Mouse (Mus musculus) heart, adult 2 months (tissue): ENCODE measurements around the gene Mapk1. TPM values are rescaled to one million over a fixed set of nuclear protein-coding genes. Genes with fewer than 3 reads are reported as not detected.

Source experiments
- DNase-seq, 2 experiments: peaks; one replicate each; pipeline ENCODE4 v3.0.0; 2021
- H3K27ac ChIP-seq: fragments of 200-600 bp; 2 replicates; pipeline ENCODE4 v1.8.1; 2022
- H3K27me3 ChIP-seq: fragments of 200-500 bp; 2 replicates; pipeline ENCODE4 v1.6.1; 2012; ENCODE audit warnings: mild to moderate bottlenecking, low read length, inconsistent platforms, mixed read lengths; ENCODE audit not compliant: control insufficient read depth, insufficient read depth
- H3K36me3 ChIP-seq: fragments of 200-500 bp; 2 replicates; pipeline ENCODE4 v1.6.1; 2012; ENCODE audit warnings: low read length, inconsistent platforms; ENCODE audit not compliant: control insufficient read depth, insufficient read depth
- H3K4me1 ChIP-seq: fragments of 200-500 bp; 2 replicates; pipeline ENCODE4 v1.6.1; 2011; ENCODE audit warnings: low read length; ENCODE audit not compliant: control insufficient read depth, insufficient read depth
- H3K4me3 ChIP-seq: fragments of 200-600 bp; 2 replicates; pipeline ENCODE4 v1.8.1; 2022
- H3K79me2 ChIP-seq: fragments of 200-500 bp; replicated peaks from 2 replicates; pipeline ENCODE4 v1.6.1; 2012; ENCODE audit warnings: mild to moderate bottlenecking, inconsistent platforms, low read length, moderate library complexity, mixed read lengths; ENCODE audit not compliant: control insufficient read depth, insufficient read depth
- H3K9ac ChIP-seq: fragments of 200-500 bp; 2 replicates; pipeline ENCODE4 v1.6.1; 2012; ENCODE audit warnings: low read depth, mild to moderate bottlenecking, control low read depth, inconsistent platforms, low read length, mixed read lengths
- CTCF ChIP-seq: fragments of 200-600 bp; IDR thresholded peaks from 2 replicates; pipeline ENCODE4 v1.8.1; 2022; ENCODE audit warnings: antibody characterized with exemption, mild to moderate bottlenecking, moderate library complexity
- EP300 ChIP-seq: fragments of 200-500 bp; IDR thresholded peaks from 2 replicates; pipeline ENCODE4 v1.6.1; 2011; ENCODE audit warnings: low read depth, low read length, control low read depth; ENCODE audit not compliant: insufficient read depth
- POLR2A ChIP-seq: fragments of 200-500 bp; IDR thresholded peaks from 2 replicates; pipeline ENCODE4 v1.6.1; 2011; ENCODE audit warnings: mild to moderate bottlenecking, low read depth, low read length, control low read depth; ENCODE audit not compliant: insufficient read depth
- WGBS: fragments of 180-500 bp; shearing (Covaris S2); methylation state at CpG from one replicate; pipeline ENCODE4 v1.1.7; 2018; 5-methylcytosine and 5-hydroxymethylcytosine counted together
- intact Hi-C: fragments of 180-260 bp; cut with DNase I; formaldehyde crosslinking; loops from one replicate; pipeline ENCODE4 v1.15.1; 2025
- polyA plus RNA-seq: library from polyadenylated mRNA; depleted of rRNA; stranded (reverse); fragments of >200 nt; gene quantifications from 2 replicates; pipeline ENCODE4 v1.2.3, GENCODE M21; 2012
- total RNA-seq, 2 experiments: library from RNA; stranded (reverse); gene quantifications; 2 replicates each; pipeline ENCODE4 v1.2.3; 2021

The Mapk1 gene
- total and polyA plus RNA-seq, 3 experiments: 56.2 to 115 (median 103) TPM

DNA sequence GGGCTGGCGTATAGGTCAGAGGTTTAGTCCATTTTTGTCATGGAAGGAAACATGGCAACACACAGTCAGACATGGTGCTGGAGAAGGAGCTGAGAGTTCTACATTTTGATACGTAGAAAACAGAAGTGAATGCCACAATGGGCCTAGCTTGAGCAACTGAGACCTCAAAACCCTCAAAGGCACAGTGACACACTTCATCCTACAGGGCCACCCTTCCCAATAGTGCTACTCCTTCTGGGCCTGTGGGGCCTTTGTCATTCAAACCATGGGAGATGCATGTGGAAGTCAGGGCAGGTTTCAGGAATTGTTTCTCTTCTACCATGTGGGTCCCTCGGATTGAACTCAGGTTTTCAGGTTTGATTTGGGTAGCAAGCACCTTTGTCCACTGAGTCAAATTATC is 17.9 kb downstream of the Mapk1 start:
- DNase-seq: no peak
- no peaks in the 10 kb centered on the region for H3K27me3 ChIP-seq
- WGBS: 81% methylated on average over 3 of the region's 3 CpGs
- no peak overlapping the region for H3K4me3 ChIP-seq
- peaks cover 17% of the 10 kb centered on the region for H3K79me2 ChIP-seq
- no peak overlapping the region for H3K27ac ChIP-seq
- H3K9ac ChIP-seq: no peak overlapping the region
- TF ChIP-seq EP300: no peak
- TF ChIP-seq POLR2A: no peak
- no peak for TF ChIP-seq CTCF
- peaks cover 4% of the 10 kb centered on the region for H3K4me1 ChIP-seq
- intact Hi-C loops: no loop called here
- H3K36me3 ChIP-seq: peaks cover 1% of the 10 kb centered on the region

- intact Hi-C loops: no loop called here
- 19% methylated on average over 1 of the region's 1 CpGs for WGBS
- DNase-seq: no peak
- Histone ChIP-seq H3K27ac (no peak overlapping the region), H3K9ac (no peak overlapping the region), H3K4me1 (peaks cover 2% of the 10 kb centered on the region), H3K4me3 (no peak overlapping the region), H3K27me3 (no peaks in the 10 kb centered on the region), H3K79me2 (peaks cover 7% of the 10 kb centered on the region), H3K36me3 (peaks cover 5% of the 10 kb centered on the region)
- TF ChIP-seq POLR2A: no peak
- TF ChIP-seq CTCF: no peak
- no peak for TF ChIP-seq EP300
Measured at GRCm38 (mm10) chr16:17007070-17007469, 23.9 kb downstream of the Mapk1 start.

DNA sequence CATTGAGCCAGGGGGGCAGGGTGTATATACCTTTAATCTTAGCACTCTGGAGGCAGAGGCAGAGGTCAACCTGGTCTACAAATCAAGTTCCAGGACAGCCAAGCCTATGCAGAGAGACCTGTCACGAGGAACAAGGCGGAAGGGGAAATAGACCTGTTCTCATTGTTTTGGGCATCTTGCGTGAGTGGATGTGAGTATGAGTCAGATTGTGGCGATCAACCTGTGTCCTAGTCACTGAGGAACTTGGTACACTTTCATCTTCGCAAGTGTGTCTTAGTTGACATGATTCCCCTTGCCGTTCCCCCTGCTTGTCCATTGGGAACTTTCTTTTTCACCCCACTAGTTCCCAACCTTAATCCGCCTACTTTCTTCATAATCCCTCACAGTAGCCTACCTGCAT is 26.9 kb downstream of the Mapk1 start:
- TF ChIP-seq EP300 (no peak), POLR2A (no peak), CTCF (no peak)
- DNase-seq: no peak
- Histone ChIP-seq H3K27ac (no peak overlapping the region), H3K36me3 (peaks cover 8% of the 10 kb centered on the region), H3K27me3 (no peaks in the 10 kb centered on the region), H3K9ac (no peak overlapping the region), H3K4me1 (peaks cover 5% of the 10 kb centered on the region), H3K79me2 (peaks cover 6% of the 10 kb centered on the region), H3K4me3 (no peak overlapping the region)
- WGBS: 89% methylated on average over 7 of the region's 7 CpGs
- intact Hi-C loops: no loop called here

DNA sequence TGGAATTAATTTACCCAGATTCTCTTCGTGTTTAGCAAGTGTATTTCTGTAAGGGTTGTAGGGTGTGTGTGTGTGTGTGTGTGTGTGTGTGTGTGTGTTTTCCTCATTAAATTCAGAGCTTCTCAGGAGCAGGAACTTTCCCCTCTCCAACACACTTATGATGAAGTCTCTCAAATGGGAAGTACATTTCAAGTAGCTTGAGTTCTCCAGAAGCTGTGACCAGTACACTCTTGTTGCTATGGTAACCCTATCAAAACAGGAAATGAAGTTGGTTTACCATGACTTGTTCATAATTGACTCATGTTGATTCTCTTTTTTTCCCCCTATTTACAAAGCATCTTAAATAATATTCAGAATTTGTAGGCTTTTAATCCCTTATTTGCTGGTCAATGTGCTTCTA is 29.4 kb downstream of the Mapk1 start:
- peaks cover 4% of the 10 kb centered on the region for H3K4me1 ChIP-seq
- H3K79me2 ChIP-seq: peaks cover 4% of the 10 kb centered on the region
- H3K27ac ChIP-seq: no peak overlapping the region
- WGBS: 69% methylated on average over 1 of the region's 1 CpGs
- H3K9ac ChIP-seq: no peak overlapping the region
- intact Hi-C loops: no loop called here
- H3K27me3 ChIP-seq: no peaks in the 10 kb centered on the region
- peaks cover 11% of the 10 kb centered on the region for H3K36me3 ChIP-seq
- no peak for DNase-seq
- TF ChIP-seq EP300 (no peak), CTCF (no peak), POLR2A (no peak)
- H3K4me3 ChIP-seq: no peak overlapping the region

DNA sequence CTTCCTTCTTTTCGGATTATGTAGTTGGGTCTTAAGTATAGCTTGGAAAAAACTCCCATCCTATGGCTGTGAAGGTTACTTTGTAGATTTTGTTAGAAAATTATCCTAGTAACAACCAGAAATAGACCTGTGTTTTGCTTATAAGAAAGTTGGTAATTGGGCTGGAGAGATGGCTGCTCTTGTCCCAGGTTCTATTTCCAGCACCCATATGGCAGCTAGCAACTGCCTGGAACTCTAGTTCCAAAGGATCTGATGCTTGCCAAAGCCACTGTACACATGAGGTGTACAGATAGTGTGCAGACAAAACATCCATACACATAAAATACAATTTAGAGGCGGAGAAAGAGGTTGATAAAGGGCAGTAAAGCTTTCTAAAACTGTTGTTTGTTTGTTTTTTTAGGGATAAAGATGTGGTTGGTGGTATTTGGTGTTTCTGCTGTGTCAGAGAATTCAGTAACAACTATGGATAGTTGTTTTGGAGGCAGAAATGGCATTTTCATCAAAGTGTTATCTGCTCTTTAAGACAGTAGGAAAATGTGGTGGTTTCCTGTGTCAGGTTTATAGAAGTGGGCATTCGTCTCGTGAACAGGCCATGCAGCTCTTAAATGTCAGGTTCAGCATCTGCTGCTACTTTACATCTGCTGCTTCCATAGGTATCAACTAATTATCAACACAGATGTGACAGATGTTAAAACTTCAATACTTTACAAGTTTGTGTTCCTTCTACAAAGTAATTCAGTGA is 32.1 kb downstream of the Mapk1 start:
- intact Hi-C loops: no loop called here
- Histone ChIP-seq H3K27ac (no peak overlapping the region), H3K4me1 (peaks cover 4% of the 10 kb centered on the region), H3K4me3 (no peak overlapping the region), H3K9ac (no peak overlapping the region), H3K36me3 (peaks cover 22% of the 10 kb centered on the region), H3K27me3 (no peaks in the 10 kb centered on the region), H3K79me2 (peaks cover 4% of the 10 kb centered on the region; the same call in 1 of the 2 replicates)
- WGBS: 78% methylated on average over 4 of the region's 4 CpGs
- no peak for DNase-seq
- TF ChIP-seq EP300: no peak
- TF ChIP-seq CTCF: no peak
- TF ChIP-seq POLR2A: no peak

GRCm38 (mm10) chr16:17015853-17016230 is 32.7 kb downstream of the Mapk1 start:
- no peak overlapping the region for H3K27ac ChIP-seq
- H3K4me3 ChIP-seq: no peak overlapping the region
- H3K9ac ChIP-seq: no peak overlapping the region
- intact Hi-C loops: no loop called here
- H3K79me2 ChIP-seq: peaks cover 4% of the 10 kb centered on the region; the same call in 1 of the 2 replicates
- peaks cover 4% of the 10 kb centered on the region for H3K4me1 ChIP-seq
- no peaks in the 10 kb centered on the region for H3K27me3 ChIP-seq
- DNase-seq: no peak
- WGBS: 75% methylated on average over 3 of the region's 3 CpGs
- TF ChIP-seq EP300 (no peak), POLR2A (no peak), CTCF (no peak)
- peaks cover 22% of the 10 kb centered on the region for H3K36me3 ChIP-seq

- DNase-seq: no peak
- peaks cover 2% of the 10 kb centered on the region; the same call in 1 of the 2 replicates for H3K79me2 ChIP-seq
- 62% methylated on average over 6 of the region's 6 CpGs for WGBS
- no peak overlapping the region for H3K9ac ChIP-seq
- no peak overlapping the region for H3K27ac ChIP-seq
- peaks cover 4% of the 10 kb centered on the region for H3K4me1 ChIP-seq
- no peaks in the 10 kb centered on the region for H3K27me3 ChIP-seq
- intact Hi-C loops: no loop called here
- H3K4me3 ChIP-seq: no peak overlapping the region
- no peak for TF ChIP-seq CTCF
- no peak for TF ChIP-seq EP300
- peaks cover 21% of the 10 kb centered on the region for H3K36me3 ChIP-seq
Measured at GRCm38 (mm10) chr16:17018071-17018470, 34.9 kb downstream of the Mapk1 start.
